Mouse (Mus musculus) CH12.LX (cell line): ENCODE measurements around the gene Arl15.

Experiments used
- CTCF ChIP-seq, 2 experiments: IDR thresholded peaks in 1 of 2; conservative IDR thresholded peaks in 1 of 2; 2 replicates each; pipeline ENCODE4 v1.5.1; 2011 to 2012; ENCODE audit warnings: low read depth in 2 of 2, low read length in 2 of 2, improper control_type of control experiment in 1 of 2, inconsistent platforms in 1 of 2, mild to moderate bottlenecking in 1 of 2, moderate library complexity in 1 of 2
- E2F4 ChIP-seq: IDR thresholded peaks from 2 replicates; pipeline ENCODE4 v1.6.1; 2011; ENCODE audit warnings: low read depth, low read length, improper control_type of control experiment; ENCODE audit not compliant: insufficient replicate concordance
- ETS1 ChIP-seq: conservative IDR thresholded peaks from 2 replicates; pipeline ENCODE4 v1.6.1; 2012; ENCODE audit warnings: low read depth, mild to moderate bottlenecking, inconsistent platforms, low read length, improper control_type of control experiment, moderate library complexity
- IRF4 ChIP-seq: IDR thresholded peaks from 2 replicates; pipeline ENCODE4 v1.6.1; 2014; ENCODE audit warnings: low read depth, mild to moderate bottlenecking, inconsistent platforms, low read length, improper control_type of control experiment
- JUN ChIP-seq: IDR thresholded peaks from 2 replicates; pipeline ENCODE4 v1.6.1; 2011; ENCODE audit warnings: low read depth, mild to moderate bottlenecking, low read length, improper control_type of control experiment, moderate library complexity; ENCODE audit not compliant: insufficient read depth
- MXI1 ChIP-seq: IDR thresholded peaks from 2 replicates; pipeline ENCODE4 v1.6.1; 2011; ENCODE audit warnings: mild to moderate bottlenecking, low read depth, low read length, improper control_type of control experiment
- NELFE ChIP-seq: IDR thresholded peaks from 2 replicates; pipeline ENCODE4 v1.6.1; 2011; ENCODE audit warnings: low read depth, low read length, improper control_type of control experiment
- POLR2A ChIP-seq: IDR thresholded peaks from 2 replicates; pipeline ENCODE4 v1.6.1; 2011; ENCODE audit warnings: low read depth, mild to moderate bottlenecking, improper control_type of control experiment, low read length
- TBP ChIP-seq: conservative IDR thresholded peaks from 2 replicates; pipeline ENCODE4 v1.6.1; 2011; ENCODE audit warnings: low read depth, low read length, improper control_type of control experiment
- ZMIZ1 ChIP-seq: IDR thresholded peaks from 2 replicates; pipeline ENCODE4 v1.6.1; 2012; ENCODE audit warnings: low read depth, mild to moderate bottlenecking, inconsistent platforms, low read length, improper control_type of control experiment
- ZNF384 ChIP-seq: IDR thresholded peaks from 2 replicates; pipeline ENCODE4 v1.6.1; 2012; ENCODE audit warnings: low read depth, low read length, improper control_type of control experiment, inconsistent platforms

DNA sequence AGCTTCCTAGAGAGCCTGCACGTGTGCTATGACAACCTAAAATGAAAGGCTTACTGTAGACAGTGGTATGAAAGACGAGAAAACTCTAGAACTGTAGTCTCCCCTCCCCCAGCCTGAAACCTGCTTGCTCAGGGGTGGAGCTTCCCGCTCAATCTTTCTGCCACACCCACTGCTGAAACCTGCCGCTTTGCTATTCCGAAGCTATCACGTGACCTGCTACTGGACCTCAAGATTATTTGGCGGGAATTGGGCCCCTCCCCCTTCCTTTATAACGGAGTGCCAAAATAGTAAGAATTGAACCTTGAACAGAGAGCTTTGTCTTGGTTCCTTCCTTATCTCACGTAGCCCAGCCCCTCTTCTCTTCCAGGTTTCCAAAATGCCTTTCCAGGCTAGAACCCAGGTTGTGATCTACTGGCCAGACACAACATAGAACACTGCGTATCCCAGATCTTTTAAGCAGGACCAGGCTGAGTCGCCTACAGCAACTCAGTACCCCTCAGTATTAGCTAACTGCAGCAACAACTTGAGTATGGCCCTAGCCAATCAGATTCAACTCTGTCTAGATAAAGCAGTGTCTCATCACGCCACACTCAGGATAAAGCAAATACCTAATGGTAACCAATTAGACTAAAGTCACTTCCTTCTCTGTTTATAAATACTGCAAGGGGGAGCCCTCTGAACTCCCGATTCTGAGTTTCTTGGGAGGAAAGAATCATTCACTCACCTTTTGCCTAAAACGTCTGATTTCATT is 31.4 kb upstream of the Arl15 start:
- TF ChIP-seq POLR2A: no peak
- TF ChIP-seq JUN: no peak
- TF ChIP-seq TBP: no peak
- TF ChIP-seq MXI1: no peak
- TF ChIP-seq IRF4: no peak
- no peak for TF ChIP-seq NELFE
- TF ChIP-seq CTCF (conservative IDR thresholded peaks at IDR 0.05 in 1 of 2, IDR thresholded peaks at IDR 0.05 in 1 of 2; ENCODE audit: low read depth in 2 of 2, low read length in 2 of 2): no peak
- TF ChIP-seq ZMIZ1: no peak
- TF ChIP-seq E2F4: no peak
- TF ChIP-seq ZNF384: no peak
- no peak for TF ChIP-seq ETS1
